Mouse (Mus musculus): Measurements from ENCODE around the gene Nudt2.

GRCm38 (mm10) chr4:41520641-41521040 lies 55.7 kb downstream of the Nudt2 start:
- TF ChIP-seq CTCF (IDR thresholded peaks at IDR 0.05; ENCODE audit: extremely low read depth, insufficient read depth, insufficient read length, insufficient replicate concordance) (no peak), POLR2A (IDR thresholded peaks at IDR 0.05; ENCODE audit: low read depth, low read length) (no peak)

Data from spleen, adult 2 months (tissue).